Comparison of ENCODE assay signal across 9 mouse cellular contexts in genomic region chr7:31139765-31140164, GRCm38 (mm10). TPM values are rescaled to one million over a fixed set of nuclear protein-coding genes. Genes with fewer than 3 reads are reported as not detected.
DNase-seq lines count a peak whose midpoint lies in the region; ATAC-seq lines count a peak whose summit lies in the region.
"Had no signal": no experiment of that assay in that cellular context is flagged by ENCODE, and none has a peak within 500 bp of the region (broad histone marks: within the 10 kb centered on the region; RNA-seq: fewer than 3 reads in every experiment).

No protein-coding gene starts in this region.

- WGBS in embryonic facial prominence, embryonic 10.5 days: 74% methylated on average over 5 of the region's 5 CpGs
- 66% methylated on average over 5 of the region's 5 CpGs for WGBS in hindbrain, embryonic 14.5 days

- H3K4me3 ChIP-seq in embryonic facial prominence, embryonic 10.5 days: no peak overlapping the region
- no peak overlapping the region for H3K4me3 ChIP-seq in hindbrain, embryonic 14.5 days (replicated peaks; ENCODE audit: low read length)
- H3K4me3 ChIP-seq: limb, embryonic 12.5 days had no signal

- no peaks in the 10 kb centered on the region for H3K4me1 ChIP-seq in embryonic facial prominence, embryonic 10.5 days
- H3K4me1 ChIP-seq in hindbrain, embryonic 14.5 days (replicated peaks; ENCODE audit: control insufficient read depth, insufficient read depth, low read length): no peaks in the 10 kb centered on the region
- H3K4me1 ChIP-seq: limb, embryonic 12.5 days had no signal

- peak; percentile 28; the same call in 1 of the 2 replicates for ATAC-seq in hindbrain, embryonic 14.5 days (ENCODE audit: low FRiP score)

- no peak overlapping the region for H3K9ac ChIP-seq in hindbrain, embryonic 14.5 days
- H3K9ac ChIP-seq: limb, embryonic 12.5 days had no signal

- no peak overlapping the region for H3K4me2 ChIP-seq in hindbrain, embryonic 14.5 days (replicated peaks)
- H3K4me2 ChIP-seq: limb, embryonic 12.5 days had no signal

- H3K27ac ChIP-seq in embryonic facial prominence, embryonic 10.5 days (replicated peaks): no peak overlapping the region
- no peak overlapping the region for H3K27ac ChIP-seq in hindbrain, embryonic 14.5 days
- H3K27ac ChIP-seq: limb, embryonic 12.5 days had no signal

- H3K36me3 ChIP-seq in embryonic facial prominence, embryonic 10.5 days (replicated peaks): peaks cover 99% of the 10 kb centered on the region
- H3K36me3 ChIP-seq in hindbrain, embryonic 14.5 days (replicated peaks; ENCODE audit: control insufficient read depth, insufficient read depth): peaks cover 92% of the 10 kb centered on the region

- peak; percentile 66 to 75 for DNase-seq in layer of hippocampus, postnatal 10 days (ENCODE audit: low spot score in 2 of 2)
- DNase-seq in layer of hippocampus, adult 9-10 months (ENCODE audit: low spot score): no peak
- DNase-seq in adipocyte (ENCODE audit: low spot score) (peak; percentile 20), liver (peak; percentile 49)
- peak; percentile 63 for DNase-seq in embryonic facial prominence, embryonic 10.5 days (ENCODE audit: low spot score)
- DNase-seq in hindbrain, embryonic 14.5 days (ENCODE audit: low spot score): peak; percentile 65
- DNase-seq in naive thymus-derived CD4-positive, alpha-beta T cell, adult 2 months (ENCODE audit: low read depth): peak; percentile 81
- DNase-seq in thymus, postnatal 25 days: peak; percentile 83

- H3K9me3 ChIP-seq in embryonic facial prominence, embryonic 10.5 days: no peaks in the 10 kb centered on the region
- H3K9me3 ChIP-seq in hindbrain, embryonic 14.5 days (ENCODE audit: control insufficient read depth, low read length): no peaks in the 10 kb centered on the region
- H3K9me3 ChIP-seq: limb, embryonic 12.5 days had no signal

- H3K27me3 ChIP-seq in embryonic facial prominence, embryonic 10.5 days (replicated peaks; ENCODE audit: low read depth, poor library complexity, severe bottlenecking): no peaks in the 10 kb centered on the region
- no peaks in the 10 kb centered on the region for H3K27me3 ChIP-seq in hindbrain, embryonic 14.5 days (ENCODE audit: control insufficient read depth, insufficient read depth, low read length)
- H3K27me3 ChIP-seq: limb, embryonic 12.5 days had no signal

RNA-seq across cellular contexts. Expression of gene Scn1b, which starts 13.0 kb away (rescaled TPM):
- 100 to 1,000 TPM; 264 to 274 TPM for total RNA-seq in layer of hippocampus, postnatal 10 days (2021)
- polyA plus RNA-seq in embryonic facial prominence, embryonic 10.5 days (2016; fragmentation: Nextera tagmentation; extraction: Ambion mirVana): 1.2 and 1.3 TPM in 2 replicates
- 13.0 and 18.3 TPM in 2 replicates for polyA plus RNA-seq in hindbrain, embryonic 14.5 days (2014; fragmentation: Nextera tagmentation; extraction: Ambion mirVana)

RNA-seq across cellular contexts. Expression of gene Gramd1a, which starts 15.9 kb away (rescaled TPM):
- total RNA-seq in layer of hippocampus, postnatal 10 days (2021): 100 to 1,000 TPM; 143 to 144 TPM
- polyA plus RNA-seq in embryonic facial prominence, embryonic 10.5 days (2016; fragmentation: Nextera tagmentation; extraction: Ambion mirVana): 96.1 and 102 TPM in 2 replicates
- polyA plus RNA-seq in hindbrain, embryonic 14.5 days (2014; fragmentation: Nextera tagmentation; extraction: Ambion mirVana): 191 and 198 TPM in 2 replicates

RNA-seq across cellular contexts. Expression of gene Hpn, which starts 24.7 kb away (rescaled TPM):
- total RNA-seq in layer of hippocampus, postnatal 10 days (2021): 1 to 10 TPM; 2.1 to 2.9 TPM
- polyA plus RNA-seq in embryonic facial prominence, embryonic 10.5 days (2016; fragmentation: Nextera tagmentation; extraction: Ambion mirVana): 4.0 and 4.3 TPM in 2 replicates
- 0.55 and 0.67 TPM in 2 replicates for polyA plus RNA-seq in hindbrain, embryonic 14.5 days (2014; fragmentation: Nextera tagmentation; extraction: Ambion mirVana)
